Comparison of ENCODE assay signal across 9 mouse cellular contexts in the genomic region with DNA sequence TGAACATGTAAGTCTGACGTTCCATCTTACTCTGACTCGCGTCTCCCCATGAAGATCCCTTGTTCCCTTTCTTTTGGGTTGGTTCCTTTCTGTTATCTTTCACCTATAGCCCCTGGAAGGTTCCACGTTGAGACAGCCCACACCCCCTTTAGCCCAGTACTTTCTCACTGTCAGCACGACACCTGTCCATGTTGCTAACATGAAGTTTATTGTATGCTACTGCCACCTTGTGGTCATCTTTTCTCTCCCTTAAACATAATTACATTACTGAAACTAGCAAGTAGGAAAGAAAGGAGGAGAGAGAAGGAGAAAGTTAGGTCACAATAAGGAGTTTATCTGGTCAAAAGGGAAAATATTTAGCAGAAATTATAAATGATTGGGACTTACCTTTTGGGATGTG. TPM values are rescaled to one million over a fixed set of nuclear protein-coding genes. Genes with fewer than 3 reads are reported as not detected.
DNase-seq lines count a peak whose midpoint lies in the region; ATAC-seq and TF ChIP-seq lines count a peak whose summit lies in the region.
"Had no signal": no experiment of that assay in that cellular context is flagged by ENCODE, and none has a peak within 500 bp of the region (broad histone marks: within the 10 kb centered on the region; RNA-seq: fewer than 3 reads in every experiment).

No protein-coding gene starts in this region.

- no peak for TF ChIP-seq EP300 in stomach, postnatal 0 days (optimal IDR thresholded peaks at IDR 0.05)

- DNase-seq in cerebellum, postnatal 10 days: peak; percentile 59 to 61
- no peak for DNase-seq in cerebellum, adult 9-11 months
- DNase-seq in left cerebral cortex, postnatal 14 days (ENCODE audit: low spot score in 2 of 2): peak; percentile 18 to 53
- no peak for DNase-seq in left cerebral cortex, postnatal 10 days (ENCODE audit: extremely low spot score in 1 of 2, low spot score in 2 of 2)
- peak; percentile 32 for DNase-seq in MEL-GATA-1-ER (ENCODE audit: extremely low read depth, low read depth)
- no peak for DNase-seq in stomach, postnatal 0 days (ENCODE audit: low spot score)
- no peak for DNase-seq in urinary bladder, adult 18-20 months (ENCODE audit: low spot score in 2 of 2)

- H3K27me3 ChIP-seq in forebrain, embryonic 16.5 days (replicated peaks; ENCODE audit: control insufficient read depth, insufficient read depth, low read length): no peaks in the 10 kb centered on the region
- H3K27me3 ChIP-seq in stomach, postnatal 0 days (ENCODE audit: control insufficient read depth, insufficient read depth, low read length): no peaks in the 10 kb centered on the region
- H3K27me3 ChIP-seq: liver, embryonic 15.5 days had no signal

- H3K27ac ChIP-seq in forebrain, embryonic 16.5 days (ENCODE audit: low read length): no peak overlapping the region
- no peak overlapping the region for H3K27ac ChIP-seq in stomach, postnatal 0 days (replicated peaks)
- H3K27ac ChIP-seq: liver, embryonic 15.5 days had no signal

- no peaks in the 10 kb centered on the region for H3K9me3 ChIP-seq in forebrain, embryonic 16.5 days (ENCODE audit: control insufficient read depth, low read length)
- no peaks in the 10 kb centered on the region for H3K9me3 ChIP-seq in stomach, postnatal 0 days (ENCODE audit: control insufficient read depth, low read length)
- H3K9me3 ChIP-seq: liver, embryonic 15.5 days had no signal

- TF ChIP-seq CTCF in stomach, postnatal 0 days (IDR thresholded peaks at IDR 0.05; ENCODE audit: low read depth): peak; percentile 77

- WGBS in forebrain, embryonic 16.5 days: 42% methylated on average over 5 of the region's 5 CpGs
- 47% methylated on average over 5 of the region's 5 CpGs for WGBS in stomach, postnatal 0 days

- no peak overlapping the region for H3K4me3 ChIP-seq in forebrain, embryonic 16.5 days (replicated peaks; ENCODE audit: low read length)
- no peak overlapping the region for H3K4me3 ChIP-seq in stomach, postnatal 0 days (ENCODE audit: low read depth, low read length)
- H3K4me3 ChIP-seq: liver, embryonic 15.5 days had no signal

- H3K4me1 ChIP-seq in forebrain, embryonic 16.5 days (replicated peaks; ENCODE audit: control insufficient read depth, insufficient read depth, low read length): no peaks in the 10 kb centered on the region
- H3K4me1 ChIP-seq in stomach, postnatal 0 days (replicated peaks; ENCODE audit: control insufficient read depth, insufficient read depth): no peaks in the 10 kb centered on the region
- H3K4me1 ChIP-seq: liver, embryonic 15.5 days had no signal

- ATAC-seq in forebrain, embryonic 16.5 days: peak; percentile 49; the same call in 1 of the 2 replicates
- no peak for ATAC-seq in stomach, postnatal 0 days (ENCODE audit: low FRiP score, low TSS enrichment)

- intact Hi-C loops in left cerebral cortex, postnatal 14 days (cut with DNase I): loop anchor here (10.0 kb wide), 1 partner anchor 49 kb away; no protein-coding TSS in a partner anchor
- intact Hi-C loops in left cerebral cortex, postnatal 10 days (cut with DNase I): no loop called here

- no peaks in the 10 kb centered on the region for H3K36me3 ChIP-seq in forebrain, embryonic 16.5 days (ENCODE audit: control insufficient read depth, insufficient read depth)
- no peaks in the 10 kb centered on the region for H3K36me3 ChIP-seq in stomach, postnatal 0 days (ENCODE audit: control insufficient read depth, insufficient read depth, low read length)
- H3K36me3 ChIP-seq: liver, embryonic 15.5 days had no signal

- H3K4me2 ChIP-seq in forebrain, embryonic 16.5 days (ENCODE audit: low read length): no peak overlapping the region
- H3K4me2 ChIP-seq in stomach, postnatal 0 days (replicated peaks; ENCODE audit: low read depth): no peak overlapping the region
- H3K4me2 ChIP-seq: liver, embryonic 15.5 days had no signal

- no peak overlapping the region for H3K9ac ChIP-seq in forebrain, embryonic 16.5 days (replicated peaks; ENCODE audit: low read depth, low read length)
- H3K9ac ChIP-seq in stomach, postnatal 0 days (ENCODE audit: low read length): no peak overlapping the region
- H3K9ac ChIP-seq: liver, embryonic 15.5 days had no signal

RNA-seq across cellular contexts. Expression of a gene that starts 16.0 kb away (rescaled TPM):
- total RNA-seq in left cerebral cortex, postnatal 14 days (2021): 100 to 1,000 TPM; 153 to 165 TPM
- 100 to 1,000 TPM; 169 to 171 TPM for total RNA-seq in left cerebral cortex, postnatal 10 days (2021)
- polyA plus RNA-seq in forebrain, embryonic 16.5 days (2015; fragmentation: Nextera tagmentation; extraction: Ambion mirVana): 138 and 159 TPM in 2 replicates
- polyA plus RNA-seq in stomach, postnatal 0 days (2015; fragmentation: Nextera tagmentation; extraction: Ambion mirVana): 9.5 and 10.3 TPM in 2 replicates

RNA-seq across cellular contexts. Expression of a gene that starts 24.6 kb away (rescaled TPM):
- 10 to 100 TPM; 15.5 to 18.3 TPM for total RNA-seq in left cerebral cortex, postnatal 14 days (2021)
- total RNA-seq in left cerebral cortex, postnatal 10 days (2021): 10 to 100 TPM; 15.1 to 19.9 TPM
- 34.8 and 35.6 TPM in 2 replicates for polyA plus RNA-seq in forebrain, embryonic 16.5 days (2015; fragmentation: Nextera tagmentation; extraction: Ambion mirVana)
- 35.8 and 40.3 TPM in 2 replicates for polyA plus RNA-seq in stomach, postnatal 0 days (2015; fragmentation: Nextera tagmentation; extraction: Ambion mirVana)

Comparison
In these comparisons a context has a peak if more than half of its experiments do, and no peak if none do; other contexts are left out.
1. DNase-seq: peak in cerebellum, postnatal 10 days (2 of 2), left cerebral cortex, postnatal 14 days (2 of 2) and MEL-GATA-1-ER (single experiment); none in cerebellum, adult 9-11 months (single experiment), left cerebral cortex, postnatal 10 days (0 of 2), stomach, postnatal 0 days (single experiment) and urinary bladder, adult 18-20 months (0 of 2).